Mouse (Mus musculus): ENCODE measurements at regions not wholly inside any gene's neighbourhood (a gene's known extent, or its start where the extent isn't known, plus 50 kb on each side); places are given as distances from the start of the nearest gene placed in this dataset.

DNA sequence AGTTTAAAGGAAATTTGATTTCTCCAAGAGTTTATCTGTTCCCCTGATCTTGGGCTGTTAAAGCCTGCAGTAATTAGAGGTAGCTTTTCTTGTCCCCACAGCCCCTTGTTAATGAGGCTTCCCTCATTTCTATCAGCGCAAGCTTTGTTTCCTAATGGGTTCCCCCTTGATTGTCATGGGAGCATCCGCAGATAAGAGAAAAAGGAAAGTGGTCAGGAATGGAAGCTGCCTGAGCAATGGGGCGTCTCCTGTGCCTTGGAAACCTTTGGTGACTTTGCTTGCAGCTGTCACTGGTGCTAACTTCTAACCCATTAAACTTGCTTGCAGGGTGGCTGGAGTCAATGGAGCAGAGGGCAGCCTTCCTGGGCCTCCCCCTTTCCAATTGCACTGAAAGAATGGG is 202.7 kb upstream of the Arglu1 start:
- TF ChIP-seq CTCF (IDR thresholded peaks at IDR 0.05): no peak
- no peak for TF ChIP-seq POLR2A (IDR thresholded peaks at IDR 0.05; ENCODE audit: insufficient read depth, low read depth, low read length)
- TF ChIP-seq EP300 (IDR thresholded peaks at IDR 0.05; ENCODE audit: insufficient read depth, low read depth, low read length): no peak

All from heart, adult 2 months (tissue).